Mouse (Mus musculus) CD8-positive naive resting alpha-beta T cell, adult 2 months (primary cell): ENCODE results near the gene Usp28.
"Not testable (repeated sequence)": the region's sequence is repeated elsewhere in the genome, so short reads cannot be mapped to it uniquely, and the experiment has no call there.

Experiments
- DNase-seq, 2 experiments: peaks; one replicate each; pipeline ENCODE4 v3.0.0; 2022; ENCODE audit warnings: low read depth in 2 of 2, low spot score in 2 of 2

Usp28 gene

DNA sequence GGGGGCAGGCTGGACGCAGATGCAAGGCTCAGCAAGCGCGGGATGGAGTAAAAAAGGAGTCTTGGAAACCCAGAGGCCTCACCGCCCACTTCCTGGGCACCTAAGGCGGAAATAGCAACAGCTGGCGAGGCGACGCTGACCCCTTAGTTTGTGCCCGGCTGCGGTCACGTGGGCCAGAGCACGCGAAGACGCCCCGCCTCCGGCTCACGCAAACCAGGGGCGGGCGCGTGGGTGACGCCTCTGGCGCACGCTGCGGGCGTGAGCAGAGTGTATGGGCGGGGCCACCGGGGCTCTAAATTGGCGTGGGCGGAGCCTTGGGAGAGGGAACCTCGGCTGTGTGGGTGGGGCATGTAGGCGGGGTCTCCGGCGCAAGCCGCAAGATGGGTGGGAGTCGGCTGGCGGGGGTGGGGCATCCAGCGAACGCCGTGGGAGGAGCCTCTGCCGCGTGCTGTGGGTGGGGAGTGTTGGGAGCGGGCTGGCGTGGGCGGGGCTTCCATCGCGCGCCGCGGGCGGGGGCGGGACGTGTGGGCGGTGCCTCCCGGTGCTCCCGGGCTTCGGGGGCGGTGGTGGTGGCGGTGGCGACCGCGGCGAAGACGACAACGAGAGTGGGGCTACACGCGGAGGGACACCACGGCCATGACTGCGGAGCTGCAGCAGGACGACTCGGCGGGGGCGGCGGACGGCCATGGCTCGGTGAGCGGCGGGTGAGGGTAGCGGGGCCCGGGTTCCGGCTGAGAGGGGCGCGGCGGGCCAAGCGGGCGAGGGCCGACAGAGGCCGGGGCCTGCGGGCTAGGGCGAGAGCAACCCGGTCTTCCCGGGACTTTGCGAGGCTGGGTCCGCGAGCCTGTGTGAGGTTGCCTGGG lies at the start of gene Usp28:
Usp28 (plus strand) TSS at position 531 of the 863 bp plus-strand sequence.
- DNase-seq = peak; percentile 98 to 99

DNA sequence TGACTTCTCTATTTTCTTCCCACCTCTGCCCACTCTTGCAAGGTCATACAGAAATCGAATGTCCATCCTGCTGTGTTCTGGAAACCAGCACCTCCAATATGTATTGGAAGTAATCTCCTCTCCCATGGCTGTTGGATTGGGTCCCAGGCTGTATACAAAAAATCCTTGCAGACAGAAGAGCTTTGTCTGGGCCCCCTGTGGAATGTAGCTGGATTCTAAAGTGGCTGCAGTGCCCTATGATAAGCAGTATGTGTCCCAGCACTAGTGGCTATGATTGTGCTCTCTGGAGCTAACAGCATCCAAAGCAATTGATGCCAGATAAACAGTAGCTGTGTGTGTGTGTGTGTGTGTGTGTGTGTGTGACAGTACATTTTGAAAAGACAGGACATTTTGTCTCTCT lies 42.8 kb upstream of the Usp28 start:
- DNase-seq = no peak

DNA sequence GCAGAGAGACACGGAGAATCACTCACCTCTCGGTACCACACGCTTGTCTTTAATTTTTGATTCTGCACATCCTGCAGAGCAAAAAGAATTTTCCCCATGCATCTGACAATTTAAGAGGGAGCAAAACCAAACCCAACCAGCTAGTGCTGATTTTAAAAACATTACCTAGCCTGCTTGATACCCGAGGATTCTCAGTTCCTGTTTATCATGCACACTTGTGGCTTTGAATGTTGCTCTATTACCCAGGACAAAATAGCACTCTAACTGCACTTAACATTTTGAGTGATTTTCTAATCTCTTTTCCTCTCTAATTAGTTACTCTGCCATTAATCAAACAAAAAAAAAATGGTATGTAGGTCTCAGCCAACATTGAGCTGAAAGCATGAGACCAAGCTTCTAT lies 37.6 kb upstream of the Usp28 start:
- DNase-seq = no peak

DNA sequence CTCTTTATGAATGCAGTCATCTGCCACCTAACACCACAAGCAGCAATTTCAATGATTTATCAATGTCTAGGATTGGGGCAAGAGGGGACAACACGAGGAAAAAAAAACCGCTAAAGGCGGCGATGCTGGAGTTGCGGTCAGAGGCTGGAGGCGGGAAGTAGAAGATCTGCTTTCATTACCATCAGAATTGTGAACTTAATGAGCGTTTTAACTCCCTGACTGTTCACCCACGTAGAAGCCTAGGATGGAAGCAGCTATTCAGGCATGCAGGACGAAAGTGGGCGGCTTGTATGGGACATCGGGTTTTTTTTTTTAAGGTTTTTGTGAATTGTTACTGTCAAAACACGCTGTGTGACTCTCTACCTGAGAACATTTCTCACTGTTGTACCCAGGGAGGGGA lies 23.9 kb upstream of the Usp28 start:
- no peak for DNase-seq

DNA sequence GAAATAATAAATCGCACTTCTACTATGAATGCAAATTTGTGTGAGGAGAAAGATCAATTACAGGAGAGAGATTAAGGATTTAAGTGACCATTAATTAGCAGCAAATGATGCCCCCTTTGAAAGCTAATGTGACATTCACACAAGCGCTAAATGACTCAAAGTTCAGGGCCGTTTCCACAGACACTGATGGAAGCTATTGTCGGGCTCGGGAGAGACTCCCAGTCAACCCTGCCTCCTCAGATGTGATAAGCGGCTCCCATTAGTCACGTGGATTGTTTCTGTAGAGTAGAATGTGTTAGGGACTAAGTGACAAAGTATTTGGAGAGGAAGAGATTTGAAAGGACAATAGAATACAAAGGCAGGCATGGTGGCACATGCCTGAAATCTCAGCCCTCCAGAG lies 23.0 kb upstream of the Usp28 start:
- DNase-seq = no peak

DNA sequence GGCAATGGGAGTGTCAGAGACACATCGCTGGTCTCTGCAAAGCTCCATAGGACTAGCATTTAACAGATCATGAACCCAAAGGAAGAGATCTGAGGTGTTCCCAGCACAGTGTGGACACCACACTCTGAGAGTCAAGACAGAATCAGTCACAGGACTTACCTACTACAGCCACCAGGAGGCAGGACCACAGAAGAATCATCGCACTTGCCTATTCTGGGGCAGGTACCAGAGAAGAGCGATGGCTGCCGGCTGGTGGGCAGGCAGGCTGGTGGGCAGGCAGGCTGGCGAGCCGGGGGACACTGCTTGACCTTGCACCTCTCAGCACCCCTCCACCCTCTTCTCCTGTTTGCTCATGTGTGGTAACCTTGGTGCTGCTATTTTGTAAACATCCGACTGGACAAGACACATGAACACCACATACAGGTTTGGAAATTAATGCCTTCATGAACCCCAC lies 20.6 kb upstream of the Usp28 start, which contains the start of gene Htr3b:
Htr3b (minus strand) TSS at position 404 of the 454 bp plus-strand sequence.
- peak; percentile 38 to 60 for DNase-seq

DNA sequence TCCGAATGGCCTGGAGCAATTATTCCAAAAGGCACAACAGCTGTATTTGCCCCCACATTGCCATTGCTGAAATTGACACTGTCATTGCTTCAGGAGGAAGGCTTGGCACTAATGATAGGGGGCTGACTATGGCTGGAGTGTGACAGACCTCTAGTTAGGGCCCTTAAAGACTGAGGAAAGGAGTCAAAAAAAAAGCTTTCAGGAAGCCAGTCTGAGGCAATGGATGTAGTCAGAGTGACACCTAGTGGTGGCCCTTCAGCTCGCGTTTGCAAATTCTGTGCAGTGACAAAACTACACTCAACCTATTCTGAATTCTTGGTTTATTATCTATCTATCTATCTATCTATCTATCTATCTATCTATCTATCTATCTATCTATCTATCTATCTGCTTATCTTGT lies 12.7 kb upstream of the Usp28 start:
- DNase-seq = peak in 1 of 2 experiments; percentile 53

DNA sequence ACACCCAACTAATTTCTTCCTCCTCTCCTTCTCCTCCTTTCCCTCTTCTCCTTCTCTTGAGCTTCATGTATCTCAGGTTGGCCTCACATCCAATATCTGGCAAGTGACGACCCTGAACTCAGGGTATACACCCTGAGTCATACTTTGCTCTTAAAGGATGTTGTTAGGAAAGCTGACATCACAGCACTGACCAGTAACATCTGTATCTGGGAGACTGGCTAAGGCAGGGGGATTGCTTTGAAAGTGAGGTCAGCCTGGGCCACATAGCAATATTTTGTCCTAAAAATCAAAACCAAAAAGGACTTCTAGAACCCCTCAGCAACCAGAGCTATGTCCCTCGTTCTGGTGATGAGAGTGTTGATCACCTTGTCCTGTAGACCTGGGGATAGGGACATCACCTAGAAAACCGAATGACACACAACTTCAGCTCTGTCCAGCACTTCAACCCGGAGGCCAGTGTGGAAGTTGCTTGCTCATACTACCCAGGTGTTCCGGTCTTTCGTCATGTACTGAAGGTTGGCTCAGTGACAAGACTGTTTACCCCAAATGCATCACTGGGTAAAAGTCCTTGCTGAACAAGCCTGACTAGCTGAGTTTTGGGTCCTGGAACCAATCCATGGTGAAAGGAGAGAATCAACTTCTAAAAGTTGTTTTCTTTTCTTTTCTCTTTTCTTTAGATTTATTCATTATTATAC lies 8.4 kb upstream of the Usp28 start:
- no peak for DNase-seq

DNA sequence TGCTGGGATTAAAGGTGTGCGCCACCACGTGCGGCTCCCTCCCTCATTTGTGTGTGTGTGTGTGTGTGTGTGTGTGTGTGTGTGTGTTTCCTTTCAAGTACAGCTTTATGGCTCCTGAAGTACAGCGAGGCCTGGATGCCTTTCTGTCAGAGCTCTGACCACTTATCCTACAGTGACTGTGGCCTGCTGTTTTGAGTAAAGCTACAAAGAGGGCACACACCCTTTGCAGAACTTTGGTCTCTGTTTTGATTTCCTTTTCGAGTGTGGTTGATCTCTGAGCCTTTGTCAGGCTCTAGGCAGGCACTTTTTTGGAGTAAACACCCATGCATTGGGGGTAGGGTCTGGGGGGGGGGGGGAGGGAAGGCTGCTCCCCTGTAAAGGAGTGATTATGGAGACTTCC lies 4.8 kb upstream of the Usp28 start:
- DNase-seq = peak in 1 of 2 experiments; percentile 48

DNA sequence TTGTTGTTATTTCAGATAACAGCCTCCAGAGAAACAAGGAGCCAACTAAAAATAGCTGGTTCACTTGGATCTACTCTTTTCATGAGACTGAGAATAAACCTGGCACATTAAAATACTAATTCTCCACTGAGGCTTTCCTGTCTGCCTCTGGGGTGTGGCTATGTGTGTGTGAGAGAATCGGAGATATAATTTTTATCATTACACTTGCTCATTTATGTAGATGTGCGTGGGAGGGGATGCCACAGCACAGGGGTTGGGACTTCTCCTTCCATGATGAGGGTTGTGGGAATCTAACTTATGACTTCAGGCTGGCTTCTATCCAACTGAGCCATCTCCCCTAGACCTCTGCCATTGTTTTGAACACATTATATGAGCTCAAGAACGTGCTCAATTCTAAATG lies 4.4 kb upstream of the Usp28 start:
- DNase-seq = no peak

DNA sequence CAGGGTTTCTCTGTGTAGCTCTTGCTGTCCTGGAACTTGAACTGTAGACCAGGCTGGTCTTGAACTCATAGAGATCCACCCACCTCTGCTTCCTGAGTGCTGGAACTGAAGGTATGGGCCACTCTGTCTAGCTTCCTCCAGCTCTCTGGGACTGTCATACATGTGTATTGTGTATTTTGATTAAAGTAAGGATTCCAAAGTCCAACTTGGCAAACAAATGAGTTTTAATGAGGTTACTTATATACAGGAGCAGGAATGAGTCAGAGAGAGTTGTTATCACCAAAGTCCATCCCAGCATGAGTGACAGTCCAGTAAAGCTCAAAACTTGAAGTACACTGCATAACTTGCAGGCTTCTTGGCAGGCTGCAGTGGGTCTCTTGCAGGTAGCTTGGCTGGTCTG lies 3.3 kb upstream of the Usp28 start:
- DNase-seq = no peak

DNA sequence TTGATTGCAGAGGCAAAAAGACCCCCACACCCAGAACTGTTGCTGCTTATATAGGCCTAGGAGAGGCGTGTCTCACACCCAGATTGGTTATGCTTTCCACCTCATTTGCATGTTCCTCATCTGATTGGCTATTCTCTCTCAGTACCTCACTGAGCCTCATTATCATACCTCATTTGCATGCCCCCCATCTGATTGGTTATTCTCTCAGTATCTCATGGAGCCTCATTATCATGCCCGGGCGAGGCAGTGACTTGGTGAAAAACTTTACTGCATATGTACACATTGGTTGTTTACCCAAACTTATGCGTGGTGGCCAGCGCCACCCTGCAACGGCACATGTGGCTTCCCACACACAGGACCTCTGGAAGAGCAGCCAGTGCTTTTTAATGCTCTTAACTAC lies 1.4 kb upstream of the Usp28 start:
- DNase-seq = not testable (repeated sequence)

DNA sequence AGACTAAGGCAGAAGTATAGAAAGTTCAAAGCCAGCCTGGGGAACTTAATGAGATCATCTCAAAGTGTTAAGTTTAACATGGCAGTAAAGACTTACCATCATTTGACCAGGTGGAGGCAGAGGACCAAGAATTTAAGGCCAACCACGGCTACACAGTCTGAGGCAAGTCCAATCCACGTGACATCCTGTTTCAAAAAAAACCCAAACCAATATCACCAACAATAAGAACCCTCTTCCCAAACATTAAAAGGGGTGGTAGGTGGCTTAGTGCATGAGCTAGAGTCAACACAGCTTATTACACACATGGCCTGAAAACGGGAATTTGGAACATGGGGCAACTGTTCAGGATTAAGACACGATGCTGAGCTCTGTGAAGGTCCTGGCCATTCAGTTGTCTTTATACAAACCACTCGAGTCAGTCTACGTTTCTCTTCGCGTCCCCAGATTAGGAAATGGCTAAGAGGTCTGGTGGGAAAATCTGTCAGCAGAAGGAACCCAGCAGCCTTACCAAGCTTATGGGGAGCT lies 793 bp upstream of the Usp28 start:
- DNase-seq = no peak

DNA sequence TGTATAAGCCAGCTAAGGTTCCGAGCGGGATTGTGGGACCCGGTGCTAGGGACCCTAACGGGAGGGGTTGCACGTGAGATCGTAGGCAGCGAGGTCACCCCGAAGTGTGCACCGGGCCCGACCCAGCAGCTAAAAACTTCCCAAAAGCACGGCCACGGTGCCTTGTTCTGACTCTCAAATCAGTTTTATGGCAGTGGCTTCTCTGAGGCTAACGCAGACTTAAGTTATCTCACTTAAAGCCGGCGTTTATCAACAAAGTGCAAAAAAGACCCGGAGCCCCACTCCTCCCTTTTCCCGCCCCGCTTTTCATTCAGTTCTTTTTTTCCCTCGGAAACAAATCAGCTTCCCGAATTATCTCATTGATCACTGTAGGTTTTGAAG lies 523 bp downstream of the Usp28 start:
- DNase-seq = no peak

DNA sequence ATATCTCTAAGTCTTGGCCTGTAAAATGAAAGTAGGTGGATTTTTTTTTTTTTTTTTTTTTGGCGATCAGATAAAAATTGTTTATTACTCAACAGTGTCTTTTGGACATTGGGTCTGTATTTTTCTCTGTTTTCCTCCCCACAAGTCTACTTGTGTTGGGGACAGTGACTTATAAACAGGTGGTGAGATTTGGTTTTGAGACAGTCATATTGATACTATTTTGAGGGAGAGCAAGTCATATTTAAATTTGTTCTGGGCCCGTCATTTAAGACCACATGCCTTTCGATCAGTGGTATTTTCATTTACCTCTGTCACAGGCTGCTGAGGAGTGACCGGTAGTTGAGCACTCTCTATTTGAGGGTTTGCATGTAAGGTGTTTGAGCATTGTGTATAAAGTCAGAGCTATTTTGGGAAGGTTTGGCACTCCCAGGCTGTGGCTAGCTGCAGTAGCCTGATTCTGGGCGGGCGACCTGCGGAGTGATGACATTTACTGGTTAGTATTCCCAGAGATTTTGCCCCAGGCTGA lies 1.5 kb downstream of the Usp28 start:
- no peak for DNase-seq

DNA sequence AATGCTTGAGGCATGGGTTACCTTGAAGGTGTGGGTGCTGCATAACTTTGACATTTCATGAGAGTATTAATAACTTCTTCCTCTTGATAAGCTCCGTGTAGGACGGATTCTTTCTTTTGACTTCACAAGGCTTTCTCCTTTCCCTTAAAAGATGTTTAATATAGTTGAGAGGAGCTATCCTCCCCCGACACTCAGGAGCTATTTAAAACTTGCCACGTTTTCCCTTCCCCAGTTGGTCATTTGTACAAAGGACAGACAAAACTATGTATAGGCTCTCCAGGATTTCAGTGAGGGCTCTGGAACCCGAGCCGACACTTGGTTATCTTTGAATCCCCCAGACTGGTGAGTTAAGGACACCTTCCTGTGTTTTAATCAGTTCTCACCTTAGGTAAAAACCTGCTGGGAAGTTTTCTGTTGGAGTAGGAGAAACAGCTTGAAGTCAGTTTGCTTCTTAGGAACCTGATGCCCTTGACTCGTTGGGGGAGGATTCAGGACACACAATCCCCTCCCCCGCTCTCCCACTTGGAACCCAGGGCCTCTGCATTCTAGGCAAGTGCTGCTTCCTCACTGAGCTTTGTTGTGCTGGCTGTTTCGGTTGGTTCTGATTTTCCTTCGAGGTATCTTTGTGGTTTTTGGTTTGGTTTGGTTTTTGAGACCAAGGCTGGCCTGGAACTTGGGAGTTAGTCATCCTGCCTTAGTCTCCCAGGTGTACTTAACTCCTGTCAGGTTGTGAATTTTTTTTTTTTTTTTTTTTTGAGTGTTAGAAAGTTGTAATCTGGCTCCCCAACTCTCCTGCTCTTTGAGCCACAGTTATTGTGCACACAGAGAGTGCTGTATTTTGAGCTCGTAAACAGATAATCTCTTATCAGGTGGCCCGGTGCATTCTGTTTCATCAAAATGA lies 2.3 kb downstream of the Usp28 start:
- no peak for DNase-seq

DNA sequence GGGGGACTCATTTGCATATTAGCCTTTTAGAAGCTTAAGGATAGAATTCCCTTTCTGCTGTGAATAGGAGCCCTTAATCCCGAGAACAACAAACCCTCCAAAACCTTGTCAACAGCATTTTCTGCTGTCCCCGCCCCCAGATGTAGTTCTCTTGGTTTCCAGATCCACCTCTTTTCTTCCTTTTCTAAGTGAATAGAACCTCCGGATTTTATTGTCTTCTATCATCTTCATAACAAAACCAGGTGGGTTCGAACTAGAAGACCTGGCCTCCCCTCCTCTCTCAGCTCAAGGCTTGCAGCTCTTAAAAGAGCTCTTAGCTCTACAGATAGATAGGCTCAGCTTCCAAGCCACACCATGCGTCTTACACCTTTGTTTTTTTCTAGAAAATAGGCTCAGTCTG lies 6.5 kb downstream of the Usp28 start:
- no peak for DNase-seq

DNA sequence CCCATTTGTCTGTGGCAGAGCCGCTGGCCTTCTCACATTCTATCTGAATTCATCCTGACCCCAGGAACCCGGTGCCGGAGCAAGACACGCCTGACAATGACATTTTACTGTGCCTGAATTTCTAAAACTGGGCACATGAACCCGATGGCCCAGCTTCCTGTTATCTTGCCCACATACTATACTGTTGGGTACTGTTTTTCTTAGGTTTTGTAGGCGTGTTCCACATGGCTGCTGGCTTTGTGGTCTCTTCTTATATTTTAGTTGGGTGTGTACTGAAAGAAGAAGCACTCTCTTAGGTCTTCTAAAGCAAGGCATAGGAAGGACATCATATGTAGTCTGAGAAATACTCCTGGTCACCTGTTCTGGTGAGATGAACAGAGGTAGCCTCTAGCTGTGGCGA lies 9.6 kb downstream of the Usp28 start:
- DNase-seq = no peak

DNA sequence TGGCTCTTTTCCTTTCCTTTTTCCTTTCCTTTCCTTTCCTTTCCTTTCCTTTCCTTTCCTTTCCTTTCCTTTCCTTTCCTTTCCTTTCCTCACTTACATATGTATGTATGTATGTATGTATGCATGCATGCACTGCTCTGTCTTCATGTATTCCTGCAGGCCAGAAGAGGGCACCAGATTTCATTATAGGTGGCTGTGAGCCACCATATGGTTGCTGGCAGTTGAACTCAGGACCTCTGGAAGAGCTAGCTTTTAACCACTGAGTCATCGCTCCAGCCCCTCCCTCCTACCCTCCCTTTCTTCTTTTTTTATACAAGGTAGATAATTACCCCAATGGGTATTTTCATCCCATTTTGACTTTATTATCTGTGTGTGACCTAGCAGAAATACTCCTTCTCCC lies 10.6 kb downstream of the Usp28 start:
- DNase-seq = no peak

DNA sequence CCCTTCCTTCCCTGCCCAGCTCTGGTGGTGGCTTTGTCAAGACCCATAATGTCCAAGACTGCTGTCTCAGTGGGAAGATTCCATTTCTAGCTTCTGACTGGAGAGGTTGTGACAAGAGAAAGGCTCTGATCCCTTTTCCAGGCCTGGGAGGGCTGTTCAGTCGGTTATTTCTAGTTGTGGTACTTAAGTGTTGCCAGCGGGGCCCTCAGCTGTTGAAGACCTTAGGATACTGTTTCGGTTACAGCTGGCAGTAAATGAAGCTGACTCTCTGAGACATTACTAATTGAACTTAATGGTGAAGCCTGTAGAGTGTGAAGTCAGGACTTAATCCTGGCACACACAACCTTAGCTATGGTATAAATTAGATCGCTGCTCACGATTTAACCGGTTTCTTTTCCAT lies 14.1 kb downstream of the Usp28 start:
- DNase-seq = no peak

DNA sequence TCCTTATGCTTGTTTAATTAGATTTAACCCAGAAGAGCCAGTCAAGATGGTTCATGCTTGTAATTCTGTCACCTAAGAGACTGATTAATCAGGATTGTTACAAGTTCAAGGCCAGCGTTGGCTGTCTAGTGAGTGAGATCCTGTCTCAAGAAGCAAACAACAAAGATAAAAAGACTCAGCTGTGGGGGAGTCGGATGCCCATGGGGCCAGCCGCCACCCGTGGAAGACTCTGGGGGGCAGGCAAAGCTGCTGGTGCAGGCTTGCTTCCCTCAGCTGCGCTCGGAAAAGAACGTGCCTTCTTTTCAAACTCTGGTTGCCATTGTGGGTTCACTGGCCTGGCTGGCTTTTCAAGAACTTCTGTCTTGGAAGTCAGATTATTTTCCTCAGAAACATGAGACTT lies 30.6 kb downstream of the Usp28 start:
- DNase-seq = no peak
